In the genomic region with DNA sequence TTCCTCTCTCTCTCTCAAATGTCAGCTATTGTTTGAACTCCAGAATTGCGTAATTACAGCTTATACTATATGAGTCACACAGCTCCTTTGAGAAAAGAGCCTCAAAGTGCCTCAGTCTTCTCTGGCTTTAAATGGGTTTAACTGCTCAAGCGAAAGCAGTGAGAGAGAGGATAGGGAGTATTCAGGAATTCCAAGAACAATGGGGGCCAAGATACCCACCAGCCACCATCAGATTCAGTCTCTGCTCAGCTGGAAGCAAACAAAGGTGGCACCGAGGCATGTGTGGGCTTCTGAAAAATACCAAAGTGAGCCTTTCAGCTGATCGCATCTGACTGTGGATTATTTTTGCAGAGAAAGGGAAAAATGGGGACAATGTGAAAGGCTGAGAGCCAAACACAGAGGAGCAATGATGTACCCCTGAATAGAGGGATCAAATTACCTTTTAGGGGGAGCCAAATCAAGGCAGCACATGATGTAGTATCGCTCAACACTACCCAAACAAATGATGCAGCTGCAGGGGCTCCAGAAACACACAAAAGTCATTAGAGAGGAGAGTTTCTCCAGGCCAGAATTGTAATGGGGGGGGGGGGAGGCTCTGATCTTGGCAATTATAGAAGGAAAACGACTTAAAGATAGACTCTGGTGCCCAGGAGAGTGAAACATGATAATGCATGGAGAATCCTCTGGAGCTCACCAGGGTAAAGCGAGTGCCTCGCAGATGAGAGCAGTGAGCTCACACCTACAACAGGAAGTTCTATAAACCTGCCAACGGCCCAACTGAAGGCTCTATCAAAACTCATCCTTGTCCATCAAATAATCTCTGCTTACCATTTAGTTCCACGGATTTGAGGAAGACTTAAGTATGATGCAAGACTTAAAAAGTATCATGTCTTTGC, we compare ENCODE assay signal across 14 mouse cellular contexts.
DNase-seq lines count a peak whose midpoint lies in the region; ATAC-seq lines count a peak whose summit lies in the region.
"Had no signal": no experiment of that assay in that cellular context is flagged by ENCODE, and none has a peak within 500 bp of the region (broad histone marks: within the 10 kb centered on the region; RNA-seq: fewer than 3 reads in every experiment).

No protein-coding gene starts in this region.

- no peaks in the 10 kb centered on the region for H3K36me3 ChIP-seq in hindbrain, embryonic 14.5 days (replicated peaks; ENCODE audit: control insufficient read depth, insufficient read depth)
- no peaks in the 10 kb centered on the region for H3K36me3 ChIP-seq in hindbrain, embryonic 10.5 days
- no peaks in the 10 kb centered on the region for H3K36me3 ChIP-seq in midbrain, embryonic 14.5 days (ENCODE audit: control insufficient read depth, insufficient read depth, low read length)
- no peaks in the 10 kb centered on the region for H3K36me3 ChIP-seq in midbrain, embryonic 15.5 days (replicated peaks)
- H3K36me3 ChIP-seq in forebrain, embryonic 13.5 days (ENCODE audit: poor library complexity, severe bottlenecking), result no peaks in the 10 kb centered on the region

- peaks cover 8% of the 10 kb centered on the region for H3K4me1 ChIP-seq in hindbrain, embryonic 14.5 days (replicated peaks; ENCODE audit: control insufficient read depth, insufficient read depth, low read length)
- H3K4me1 ChIP-seq in hindbrain, embryonic 10.5 days (replicated peaks), result peaks cover 17% of the 10 kb centered on the region
- peaks cover 4% of the 10 kb centered on the region; the same call in 1 of the 2 replicates for H3K4me1 ChIP-seq in midbrain, embryonic 14.5 days (ENCODE audit: control insufficient read depth, insufficient read depth, low read length)
- peaks cover 7% of the 10 kb centered on the region; the same call in 1 of the 2 replicates for H3K4me1 ChIP-seq in midbrain, embryonic 15.5 days
- H3K4me1 ChIP-seq in forebrain, embryonic 13.5 days, result peaks cover 14% of the 10 kb centered on the region

- H3K27ac ChIP-seq in hindbrain, embryonic 14.5 days, result peak overlapping the region; percentile 51
- no peak overlapping the region for H3K27ac ChIP-seq in hindbrain, embryonic 10.5 days
- no peak overlapping the region; the same call in 1 of the 2 replicates for H3K27ac ChIP-seq in midbrain, embryonic 14.5 days (replicated peaks; ENCODE audit: low read depth, low read length)
- H3K27ac ChIP-seq in midbrain, embryonic 15.5 days, result no peak overlapping the region
- H3K27ac ChIP-seq in forebrain, embryonic 13.5 days, result peak overlapping the region; percentile 40
- H3K27ac ChIP-seq: gastrocnemius, adult 2 months had no signal

- no peak for DNase-seq in hindbrain, embryonic 14.5 days (ENCODE audit: low spot score)
- no peak for DNase-seq in hindbrain, embryonic 10.5 days (ENCODE audit: low spot score)
- peak; percentile 23 for DNase-seq in midbrain, embryonic 14.5 days
- no peak for DNase-seq in heart, postnatal 10 days
- DNase-seq in kidney, postnatal 36 days, result no peak
- DNase-seq: cerebellum, postnatal 14 days; gastrocnemius, adult 2 months; kidney, adult 9 months; lung, postnatal 10 days; retina, postnatal 1 day; thymus, postnatal 36 days had no signal

- no peak overlapping the region for H3K4me3 ChIP-seq in hindbrain, embryonic 14.5 days (replicated peaks; ENCODE audit: low read length)
- no peak overlapping the region for H3K4me3 ChIP-seq in hindbrain, embryonic 10.5 days
- H3K4me3 ChIP-seq in midbrain, embryonic 14.5 days (replicated peaks; ENCODE audit: low read depth, low read length), result no peak overlapping the region
- no peak overlapping the region for H3K4me3 ChIP-seq in midbrain, embryonic 15.5 days
- no peak overlapping the region for H3K4me3 ChIP-seq in forebrain, embryonic 13.5 days
- H3K4me3 ChIP-seq: gastrocnemius, adult 2 months had no signal

- no peaks in the 10 kb centered on the region for H3K27me3 ChIP-seq in hindbrain, embryonic 14.5 days (ENCODE audit: control insufficient read depth, insufficient read depth, low read length)
- H3K27me3 ChIP-seq in hindbrain, embryonic 10.5 days (ENCODE audit: insufficient read depth, poor library complexity, severe bottlenecking), result no peaks in the 10 kb centered on the region
- H3K27me3 ChIP-seq in midbrain, embryonic 14.5 days (ENCODE audit: control insufficient read depth, insufficient read depth, low read length), result no peaks in the 10 kb centered on the region
- no peaks in the 10 kb centered on the region for H3K27me3 ChIP-seq in midbrain, embryonic 15.5 days (replicated peaks)
- H3K27me3 ChIP-seq in forebrain, embryonic 13.5 days, result no peaks in the 10 kb centered on the region

- H3K4me2 ChIP-seq in hindbrain, embryonic 14.5 days (replicated peaks), result no peak overlapping the region
- H3K4me2 ChIP-seq in midbrain, embryonic 14.5 days (ENCODE audit: low read length), result no peak overlapping the region
- H3K4me2 ChIP-seq in midbrain, embryonic 15.5 days, result no peak overlapping the region
- peak overlapping the region; percentile 2; the same call in 1 of the 2 replicates for H3K4me2 ChIP-seq in forebrain, embryonic 13.5 days

- intact Hi-C loops in heart, postnatal 10 days (cut with DNase I), result no loop called here

- no peaks in the 10 kb centered on the region for H3K9me3 ChIP-seq in hindbrain, embryonic 14.5 days (ENCODE audit: control insufficient read depth, low read length)
- H3K9me3 ChIP-seq in hindbrain, embryonic 10.5 days, result no peaks in the 10 kb centered on the region
- H3K9me3 ChIP-seq in midbrain, embryonic 14.5 days (ENCODE audit: control insufficient read depth, low read length), result no peaks in the 10 kb centered on the region
- no peaks in the 10 kb centered on the region for H3K9me3 ChIP-seq in midbrain, embryonic 15.5 days
- no peaks in the 10 kb centered on the region for H3K9me3 ChIP-seq in forebrain, embryonic 13.5 days (replicated peaks)

- ATAC-seq in hindbrain, embryonic 14.5 days (ENCODE audit: low FRiP score), result peak; percentile 51; the same call in 1 of the 2 replicates
- ATAC-seq in midbrain, embryonic 14.5 days (ENCODE audit: low FRiP score, low TSS enrichment), result no peak
- no peak for ATAC-seq in midbrain, embryonic 15.5 days (replicated peaks)
- peak; percentile 81 for ATAC-seq in forebrain, embryonic 13.5 days
- no peak for ATAC-seq in megakaryocyte-erythroid progenitor cell, adult 5-6 weeks (replicated peaks; ENCODE audit: low FRiP score, low TSS enrichment, poor library complexity, severe bottlenecking)

- no peak overlapping the region for H3K9ac ChIP-seq in hindbrain, embryonic 14.5 days
- no peak overlapping the region for H3K9ac ChIP-seq in midbrain, embryonic 14.5 days (replicated peaks; ENCODE audit: low read length)
- no peak overlapping the region for H3K9ac ChIP-seq in midbrain, embryonic 15.5 days
- H3K9ac ChIP-seq in forebrain, embryonic 13.5 days, result no peak overlapping the region

- WGBS in hindbrain, embryonic 14.5 days, result 38% methylated on average over 10 of the region's 10 CpGs
- 56% methylated on average over 10 of the region's 10 CpGs for WGBS in hindbrain, embryonic 10.5 days
- 49% methylated on average over 10 of the region's 10 CpGs for WGBS in midbrain, embryonic 14.5 days
- WGBS in midbrain, embryonic 15.5 days, result 46% methylated on average over 10 of the region's 10 CpGs
- 34% methylated on average over 10 of the region's 10 CpGs for WGBS in forebrain, embryonic 13.5 days

Comparison
In these comparisons a context has a peak if more than half of its experiments do, and no peak if none do; other contexts are left out.
1. H3K27ac ChIP-seq: peak in hindbrain, embryonic 14.5 days (single experiment) and forebrain, embryonic 13.5 days (single experiment); none in hindbrain, embryonic 10.5 days (single experiment), midbrain, embryonic 14.5 days (single experiment) and midbrain, embryonic 15.5 days (single experiment).
2. ATAC-seq: peak in hindbrain, embryonic 14.5 days (single experiment) and forebrain, embryonic 13.5 days (single experiment); none in midbrain, embryonic 14.5 days (single experiment), midbrain, embryonic 15.5 days (single experiment) and megakaryocyte-erythroid progenitor cell, adult 5-6 weeks (single experiment).